Mouse (Mus musculus) embryonic fibroblast, embryonic 13.5 days (primary cell): ENCODE measurements around the gene Zfp346. TPM values are rescaled to one million over a fixed set of nuclear protein-coding genes. Genes with fewer than 3 reads are reported as not detected.
A peak's percentile ranks its signal among the peaks of the same experiment; 100 is the strongest.

Experiments
- H3K27ac ChIP-seq: 2 replicates; pipeline ENCODE4 v1.5.1; 2012; ENCODE audit warnings: low read length, control low read depth, inconsistent platforms; ENCODE audit not compliant: insufficient read depth
- H3K4me1 ChIP-seq: 2 replicates; pipeline ENCODE4 v1.6.1; 2011; ENCODE audit warnings: low read length; ENCODE audit not compliant: control insufficient read depth, insufficient read depth
- H3K4me3 ChIP-seq: 2 replicates; pipeline ENCODE4 v1.5.1; 2011; ENCODE audit warnings: mild to moderate bottlenecking, control low read depth, low read length; ENCODE audit not compliant: insufficient read depth
- CTCF ChIP-seq: IDR thresholded peaks from 2 replicates; pipeline ENCODE4 v1.5.1; 2011; ENCODE audit warnings: mild to moderate bottlenecking, control low read depth, low read length, moderate library complexity, borderline replicate concordance; ENCODE audit not compliant: insufficient read depth
- POLR2A ChIP-seq: IDR thresholded peaks from 2 replicates; pipeline ENCODE4 v1.6.1; 2011; ENCODE audit warnings: low read depth, mild to moderate bottlenecking, control low read depth, low read length, moderate library complexity
- polyA plus RNA-seq: library from polyadenylated mRNA; stranded (reverse); fragments of >200 nt; gene quantifications from 2 replicates; pipeline ENCODE4 v1.2.4, GENCODE M21; 2011; ENCODE audit warnings: low read depth; ENCODE audit not compliant: missing spikeins, insufficient read length

Zfp346 gene
- polyA plus RNA-seq, 1 experiment, result 26.3 TPM

DNA sequence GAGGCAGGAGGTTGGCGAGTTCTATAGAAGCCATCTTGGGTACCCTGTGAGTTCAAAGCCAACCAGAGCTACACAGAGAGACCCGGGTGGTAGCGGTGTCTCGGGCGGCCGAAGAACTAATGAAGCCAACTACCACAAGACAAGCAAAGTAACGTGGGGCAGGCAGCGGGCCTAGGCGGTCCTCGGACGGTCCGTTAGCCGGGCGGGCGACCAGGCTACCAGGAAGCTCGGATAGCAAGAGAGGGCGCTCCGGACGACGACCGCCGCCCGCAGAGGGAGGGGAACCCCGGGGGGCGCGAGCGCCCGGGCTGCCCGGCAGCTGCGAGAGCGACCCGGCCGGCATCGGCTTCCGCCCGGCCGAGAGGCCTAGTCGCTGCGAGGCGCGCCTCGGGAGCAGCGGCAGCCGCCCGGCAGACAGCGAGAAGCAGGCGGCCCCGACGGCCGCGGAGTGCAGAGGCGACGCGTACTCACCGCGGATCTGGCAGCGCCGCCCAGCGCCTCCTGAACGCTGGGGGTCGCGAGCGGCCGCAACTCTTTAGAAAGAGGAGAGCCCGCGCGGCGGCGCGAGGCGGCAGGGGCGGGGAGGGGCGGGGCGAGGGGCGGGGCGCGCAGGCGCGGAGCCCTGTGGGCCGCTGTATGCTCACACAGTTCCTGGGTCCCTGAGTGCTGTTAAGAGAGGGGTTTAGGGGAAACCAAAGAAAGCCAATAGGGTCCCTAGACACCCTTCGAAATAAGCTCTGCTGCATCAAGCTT lies 5.2 kb upstream of the Zfp346 start, which contains the start of gene Uimc1:
Gene Uimc1, minus strand, starts transcription at position 575 of the 753 bp plus-strand sequence.
- 0 out of 2 replicates have a peak, but pooled peaks have one; percentile 13 for TF ChIP-seq CTCF
- peak; percentile 78 for TF ChIP-seq POLR2A

GRCm38 (mm10) chr13:55101627-55102026 lies 3.5 kb upstream of the Zfp346 start:
- TF ChIP-seq POLR2A (no peak), CTCF (no peak)
- no peak overlapping the region for H3K27ac ChIP-seq
- H3K4me1 ChIP-seq, result no peaks in the 10 kb centered on the region

More for the DNA sequence above, 5.2 kb upstream of the Zfp346 start, which contains the start of gene Uimc1:
- H3K27ac ChIP-seq, result peak within 1 kb of the TSS; percentile 78
- peak within 1 kb of the TSS; percentile 73 for H3K4me3 ChIP-seq
- H3K4me1 ChIP-seq, result no peaks in the 10 kb centered on the region

DNA sequence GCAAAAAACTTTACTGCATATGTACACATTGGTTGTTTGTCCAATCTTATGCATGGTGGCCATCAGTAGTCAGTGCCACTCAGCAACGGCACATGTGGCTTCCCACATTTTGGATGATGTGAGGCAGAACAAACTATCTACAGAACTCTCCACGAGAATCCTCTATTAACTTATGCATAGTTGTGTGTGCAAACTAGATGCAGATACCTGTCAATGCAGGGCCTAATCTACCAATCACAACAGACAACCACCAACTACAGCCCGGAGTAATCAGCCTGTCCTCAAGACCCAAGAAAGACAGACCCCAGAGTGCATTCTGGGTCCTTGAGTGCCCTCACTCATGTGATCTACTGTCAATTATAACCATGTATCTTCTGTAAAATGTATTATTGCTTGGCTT lies 2.7 kb upstream of the Zfp346 start:
- TF ChIP-seq CTCF (no peak), POLR2A (no peak)
- no peak overlapping the region for H3K4me3 ChIP-seq
- H3K27ac ChIP-seq, result no peak overlapping the region
- H3K4me1 ChIP-seq, result no peaks in the 10 kb centered on the region; the same call in 1 of the 2 replicates

More at GRCm38 (mm10) chr13:55101627-55102026, 3.5 kb upstream of the Zfp346 start:
- H3K4me3 ChIP-seq, result no peak overlapping the region

DNA sequence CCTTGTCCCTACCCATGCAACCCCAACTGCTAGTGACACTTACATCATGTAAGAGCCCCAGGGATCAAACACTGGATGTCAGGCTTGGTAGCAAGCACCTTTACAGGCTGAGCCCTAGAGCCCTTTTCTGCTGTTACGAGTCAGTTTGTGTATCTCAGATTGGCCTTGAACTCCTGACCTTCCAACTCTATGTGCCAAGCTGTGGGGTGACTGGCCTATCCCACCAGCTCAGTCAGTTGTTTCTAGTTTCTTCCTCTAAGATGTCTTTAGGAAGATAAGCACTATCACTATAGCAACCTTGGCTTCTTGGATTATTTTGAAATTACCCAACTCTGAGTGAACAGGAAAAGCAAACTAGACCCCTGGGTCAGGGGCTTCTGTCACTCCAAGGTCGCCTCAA lies 1.8 kb upstream of the Zfp346 start:
- TF ChIP-seq POLR2A, result no peak
- no peak for TF ChIP-seq CTCF
- H3K4me3 ChIP-seq, result no peak overlapping the region
- H3K4me1 ChIP-seq, result no peaks in the 10 kb centered on the region; the same call in 1 of the 2 replicates
- no peak overlapping the region for H3K27ac ChIP-seq

GRCm38 (mm10) chr13:55105953-55106691 lies 1.0 kb downstream of the Zfp346 start:
- Histone ChIP-seq H3K4me3 (peak overlapping the region; percentile 90), H3K27ac (no peak overlapping the region; the same call in 1 of the 2 replicates), H3K4me1 (no peaks in the 10 kb centered on the region; the same call in 1 of the 2 replicates)
- no peak for TF ChIP-seq CTCF
- no peak for TF ChIP-seq POLR2A

DNA sequence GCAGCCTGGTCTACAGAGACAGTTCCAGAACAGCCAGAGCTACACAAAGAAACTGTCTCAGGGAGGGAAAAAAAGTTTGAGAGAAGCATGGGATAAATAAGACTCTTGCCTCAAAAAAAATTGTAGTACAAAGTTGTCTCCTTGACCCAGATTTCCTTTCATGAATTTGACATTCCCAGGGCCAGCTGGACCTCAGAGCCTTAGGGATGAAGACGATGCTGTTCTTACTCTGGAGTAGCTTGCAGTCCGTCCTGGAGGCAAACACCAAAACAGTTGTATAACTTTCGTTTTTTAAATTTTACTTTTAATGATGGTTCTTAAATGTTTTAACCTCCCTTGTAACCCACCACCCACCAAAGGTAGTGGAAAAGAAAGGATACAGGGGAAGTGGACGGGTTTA lies 2.0 kb downstream of the Zfp346 start:
- TF ChIP-seq CTCF (no peak), POLR2A (no peak)
- H3K4me3 ChIP-seq, result no peak overlapping the region; the same call in 1 of the 2 replicates
- H3K4me1 ChIP-seq, result no peaks in the 10 kb centered on the region; the same call in 1 of the 2 replicates
- no peak overlapping the region for H3K27ac ChIP-seq

- no peak overlapping the region for H3K4me3 ChIP-seq
- no peak overlapping the region for H3K27ac ChIP-seq
- no peaks in the 10 kb centered on the region; the same call in 1 of the 2 replicates for H3K4me1 ChIP-seq
- TF ChIP-seq POLR2A, result no peak
- TF ChIP-seq CTCF, result no peak
These were observed 2.6 kb downstream of the Zfp346 start for GRCm38 (mm10) chr13:55107694-55108093.

GRCm38 (mm10) chr13:55114375-55114774 lies 9.3 kb downstream of the Zfp346 start:
- no peak overlapping the region for H3K27ac ChIP-seq

GRCm38 (mm10) chr13:55124903-55125302 lies 19.8 kb downstream of the Zfp346 start:
- Histone ChIP-seq H3K4me3 (no peak overlapping the region), H3K4me1 (no peaks in the 10 kb centered on the region), H3K27ac (no peak overlapping the region)
- TF ChIP-seq POLR2A (no peak), CTCF (no peak)

More at GRCm38 (mm10) chr13:55114375-55114774, 9.3 kb downstream of the Zfp346 start:
- Histone ChIP-seq H3K4me3 (no peak overlapping the region), H3K4me1 (no peaks in the 10 kb centered on the region)
- TF ChIP-seq CTCF (no peak), POLR2A (no peak)

GRCm38 (mm10) chr13:55133448-55133847 lies 28.3 kb downstream of the Zfp346 start, which contains the start of gene Gm17617:
TSS of gene Gm17617 (minus strand) at chr13:55133548.
- H3K4me1 ChIP-seq, result no peaks in the 10 kb centered on the region
- no peak within 1 kb of the TSS for H3K4me3 ChIP-seq
- no peak for TF ChIP-seq CTCF
- no peak for TF ChIP-seq POLR2A
- no peak within 1 kb of the TSS for H3K27ac ChIP-seq
